21 mouse cellular contexts compared by ENCODE assay signal in genomic region chr2:161656632-161657031, GRCm38 (mm10).
A peak's percentile ranks its signal among the peaks of the same experiment; 100 is the strongest.
DNase-seq lines count a peak whose midpoint lies in the region; ATAC-seq and TF ChIP-seq lines count a peak whose summit lies in the region.
"Had no signal": no experiment of that assay in that cellular context is flagged by ENCODE, and none has a peak within 500 bp of the region (broad histone marks: within the 10 kb centered on the region; RNA-seq: fewer than 3 reads in every experiment).

No protein-coding gene starts in this region.

- no peaks in the 10 kb centered on the region for H3K36me3 ChIP-seq in intestine, embryonic 15.5 days
- H3K36me3 ChIP-seq in intestine, embryonic 16.5 days (ENCODE audit: control insufficient read depth, insufficient read depth, low read length) = no peaks in the 10 kb centered on the region
- no peaks in the 10 kb centered on the region for H3K36me3 ChIP-seq in intestine, postnatal 0 days (ENCODE audit: control insufficient read depth, insufficient read depth)
- no peaks in the 10 kb centered on the region for H3K36me3 ChIP-seq in midbrain, embryonic 14.5 days (ENCODE audit: control insufficient read depth, insufficient read depth, low read length)
- H3K36me3 ChIP-seq: G1E had no signal

- no peaks in the 10 kb centered on the region for H3K4me1 ChIP-seq in intestine, embryonic 15.5 days (replicated peaks)
- no peaks in the 10 kb centered on the region for H3K4me1 ChIP-seq in intestine, embryonic 16.5 days (ENCODE audit: control insufficient read depth, insufficient read depth, low read length)
- H3K4me1 ChIP-seq in intestine, postnatal 0 days (replicated peaks; ENCODE audit: control insufficient read depth, insufficient read depth, low read length) = no peaks in the 10 kb centered on the region; the same call in 1 of the 2 replicates
- no peaks in the 10 kb centered on the region for H3K4me1 ChIP-seq in midbrain, embryonic 14.5 days (ENCODE audit: control insufficient read depth, insufficient read depth, low read length)

- no peak for TF ChIP-seq CTCF in intestine, postnatal 0 days (IDR thresholded peaks at IDR 0.05; ENCODE audit: low read depth)

- H3K27me3 ChIP-seq in intestine, embryonic 15.5 days (replicated peaks) = no peaks in the 10 kb centered on the region
- H3K27me3 ChIP-seq in intestine, embryonic 16.5 days (replicated peaks; ENCODE audit: control insufficient read depth, insufficient read depth, low read length) = no peaks in the 10 kb centered on the region
- no peaks in the 10 kb centered on the region for H3K27me3 ChIP-seq in intestine, postnatal 0 days (replicated peaks; ENCODE audit: control insufficient read depth, insufficient read depth, low read length)
- H3K27me3 ChIP-seq in midbrain, embryonic 14.5 days (ENCODE audit: control insufficient read depth, insufficient read depth, low read length) = no peaks in the 10 kb centered on the region
- H3K27me3 ChIP-seq: CH12.LX, Patski had no signal

- 76% methylated on average over 3 of the region's 3 CpGs for WGBS in intestine, embryonic 15.5 days
- 72% methylated on average over 3 of the region's 3 CpGs for WGBS in intestine, embryonic 16.5 days
- WGBS in intestine, postnatal 0 days = 37% methylated on average over 3 of the region's 3 CpGs
- 93% methylated on average over 3 of the region's 3 CpGs for WGBS in midbrain, embryonic 14.5 days

- DNase-seq in midbrain, embryonic 14.5 days = no peak
- no peak for DNase-seq in natural killer cell, adult 2 months (ENCODE audit: low spot score in 2 of 2)
- no peak for DNase-seq in frontal cortex, postnatal 14 days (ENCODE audit: low spot score in 2 of 2)
- DNase-seq: adrenal gland, adult 2 months; adrenal gland, adult 8-10 months; adrenal gland, postnatal 10 days; adrenal gland, postnatal 14 days; adrenal gland, postnatal 25 days; adrenal gland, postnatal 36 days; B cell, adult 2 months; cerebellum, adult 11 months; cerebellum, adult 11-12 months; cerebellum, adult 18-20 months had no signal

- H3K4me3 ChIP-seq in intestine, embryonic 15.5 days (replicated peaks) = no peak overlapping the region
- H3K4me3 ChIP-seq in intestine, embryonic 16.5 days (ENCODE audit: low read length) = no peak overlapping the region
- H3K4me3 ChIP-seq in intestine, postnatal 0 days (ENCODE audit: low read depth, low read length) = no peak overlapping the region
- no peak overlapping the region for H3K4me3 ChIP-seq in midbrain, embryonic 14.5 days (replicated peaks; ENCODE audit: low read depth, low read length)

- H3K9ac ChIP-seq in intestine, embryonic 15.5 days = no peak overlapping the region
- H3K9ac ChIP-seq in intestine, embryonic 16.5 days (ENCODE audit: low read depth, low read length) = no peak overlapping the region
- no peak overlapping the region for H3K9ac ChIP-seq in intestine, postnatal 0 days (ENCODE audit: low read depth, low read length)
- H3K9ac ChIP-seq in midbrain, embryonic 14.5 days (replicated peaks; ENCODE audit: low read length) = no peak overlapping the region

- no peak overlapping the region for H3K4me2 ChIP-seq in intestine, embryonic 15.5 days (replicated peaks)
- H3K4me2 ChIP-seq in intestine, embryonic 16.5 days (ENCODE audit: low read depth, low read length) = no peak overlapping the region
- no peak overlapping the region for H3K4me2 ChIP-seq in intestine, postnatal 0 days (replicated peaks; ENCODE audit: low read depth)
- H3K4me2 ChIP-seq in midbrain, embryonic 14.5 days (ENCODE audit: low read length) = no peak overlapping the region

- peak; percentile 92 for ATAC-seq in intestine, embryonic 15.5 days
- ATAC-seq in intestine, embryonic 16.5 days = peak; percentile 97
- ATAC-seq in intestine, postnatal 0 days = peak; percentile 61; the same call in 1 of the 2 replicates
- no peak for ATAC-seq in midbrain, embryonic 14.5 days (ENCODE audit: low FRiP score, low TSS enrichment)
- ATAC-seq: activated CD4-positive, CD25-positive, alpha-beta regulatory T cell, adult 4 months; CD4-positive, CD25-positive, alpha-beta regulatory T cell, adult 4 months; Patski had no signal

- H3K9me3 ChIP-seq in intestine, embryonic 15.5 days = no peaks in the 10 kb centered on the region
- H3K9me3 ChIP-seq in intestine, embryonic 16.5 days (ENCODE audit: control insufficient read depth, low read length) = no peaks in the 10 kb centered on the region
- H3K9me3 ChIP-seq in intestine, postnatal 0 days (ENCODE audit: control insufficient read depth) = no peaks in the 10 kb centered on the region
- no peaks in the 10 kb centered on the region for H3K9me3 ChIP-seq in midbrain, embryonic 14.5 days (ENCODE audit: control insufficient read depth, low read length)

- H3K27ac ChIP-seq in intestine, embryonic 15.5 days = no peak overlapping the region
- no peak overlapping the region for H3K27ac ChIP-seq in intestine, embryonic 16.5 days (ENCODE audit: low read length)
- no peak overlapping the region for H3K27ac ChIP-seq in intestine, postnatal 0 days (ENCODE audit: low read depth, low read length)
- no peak overlapping the region for H3K27ac ChIP-seq in midbrain, embryonic 14.5 days (replicated peaks; ENCODE audit: low read depth, low read length)
